In genomic region chrX:162278834-162279708, GRCm38 (mm10) we compare ENCODE assay signal across 8 mouse cellular contexts.
DNase-seq lines count a peak whose midpoint lies in the region.

No protein-coding gene starts in this region.

- peak; percentile 33 to 79 for DNase-seq in heart, adult 18-20 months
- no peak for DNase-seq in heart, adult 11 months
- peak; percentile 16 for DNase-seq in adrenal gland, adult 8-10 months
- DNase-seq in embryonic facial prominence, embryonic 10.5 days (ENCODE audit: low spot score) = peak; percentile 49
- DNase-seq in heart, postnatal 4 days = peak; percentile 72
- peak; percentile 36 to 76 for DNase-seq in layer of hippocampus, postnatal 25 days (ENCODE audit: extremely low spot score in 1 of 2, low spot score in 1 of 2)
- DNase-seq in lung, postnatal 25 days (ENCODE audit: low spot score) = peak; percentile 40
- peak; percentile 56 for DNase-seq in right cerebral cortex, postnatal 4 days

- H3K27me3 ChIP-seq in embryonic facial prominence, embryonic 10.5 days (replicated peaks; ENCODE audit: low read depth, poor library complexity, severe bottlenecking) = peaks cover 48% of the 10 kb centered on the region

- H3K27ac ChIP-seq in embryonic facial prominence, embryonic 10.5 days (replicated peaks) = no peak overlapping the region

- H3K4me3 ChIP-seq in embryonic facial prominence, embryonic 10.5 days = no peak overlapping the region

- no peaks in the 10 kb centered on the region for H3K4me1 ChIP-seq in embryonic facial prominence, embryonic 10.5 days

- WGBS in embryonic facial prominence, embryonic 10.5 days = 58% methylated on average over 14 of the region's 14 CpGs

- no peaks in the 10 kb centered on the region for H3K36me3 ChIP-seq in embryonic facial prominence, embryonic 10.5 days (replicated peaks)

- H3K9me3 ChIP-seq in embryonic facial prominence, embryonic 10.5 days = no peaks in the 10 kb centered on the region
